Mouse (Mus musculus): ENCODE data around the gene Zfp30. TPM values are rescaled to one million over a fixed set of nuclear protein-coding genes. Genes with fewer than 3 reads are reported as not detected.

The Zfp30 gene
- polyA plus RNA-seq, 1 experiment from 2014 or later = 0.99 TPM

DNA sequence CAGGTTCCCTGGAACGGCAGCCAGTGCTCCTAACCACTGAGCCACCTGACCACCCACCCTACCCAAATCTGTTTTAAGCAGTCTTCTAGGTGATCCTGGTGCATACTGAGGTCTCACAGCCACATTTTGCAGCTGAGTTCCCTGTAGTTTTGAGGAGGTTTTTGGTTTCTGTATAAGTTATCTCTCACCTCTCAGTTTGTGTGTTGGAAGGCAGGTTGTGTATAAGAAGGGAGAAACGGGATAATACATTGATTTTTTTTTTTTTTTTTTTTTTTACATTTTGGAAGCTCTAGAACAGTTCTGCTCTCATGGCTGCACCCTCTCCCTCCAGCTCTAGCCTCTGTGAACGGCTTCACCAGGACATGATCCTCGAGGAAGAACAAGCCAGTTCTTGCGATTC, 2.1 kb downstream of the Zfp30 start:
- Histone ChIP-seq H3K9me3 (ENCODE audit: low read length) (no peaks in the 10 kb centered on the region), H3K4me3 (ENCODE audit: low read depth, low read length) (no peak overlapping the region), H3K9ac (replicated peaks) (no peak overlapping the region), H3K4me1 (ENCODE audit: insufficient read depth) (peaks cover 7% of the 10 kb centered on the region; the same call in 1 of the 2 replicates), H3K36me3 (replicated peaks; ENCODE audit: insufficient read depth, low read length) (0 out of 2 replicates have a peak, but pooled peaks cover 7% of the 10 kb centered on the region), H3K4me2 (ENCODE audit: low read depth, low read length) (0 out of 2 replicates have a peak overlapping the region, but pooled peaks have one; percentile 6), H3K27ac (ENCODE audit: low read depth) (no peak overlapping the region), H3K27me3 (ENCODE audit: insufficient read depth, low read length) (no peaks in the 10 kb centered on the region)
- DNase-seq (no peak), ATAC-seq (no peak)
- 78% methylated on average over 5 of the region's 5 CpGs for WGBS (ENCODE audit: insufficient replicate concordance)
- no peak for TF ChIP-seq CTCF (IDR thresholded peaks at IDR 0.05; ENCODE audit: low read depth)
- no peak for TF ChIP-seq EP300 (IDR thresholded peaks at IDR 0.05; ENCODE audit: low read depth)

- peaks cover 8% of the 10 kb centered on the region for H3K9me3 ChIP-seq (ENCODE audit: low read length)
- no peak overlapping the region for H3K27ac ChIP-seq (ENCODE audit: low read depth)
- DNase-seq = no peak
- WGBS (ENCODE audit: insufficient replicate concordance) = 43% methylated on average over 27 of the region's 27 CpGs
- H3K36me3 ChIP-seq (replicated peaks; ENCODE audit: insufficient read depth, low read length) = peaks cover 13% of the 10 kb centered on the region; the same call in 1 of the 2 replicates
- ATAC-seq = no peak
- TF ChIP-seq CTCF (IDR thresholded peaks at IDR 0.05; ENCODE audit: low read depth) = no peak
- TF ChIP-seq EP300 (IDR thresholded peaks at IDR 0.05; ENCODE audit: low read depth) = no peak
- no peak overlapping the region for H3K9ac ChIP-seq (replicated peaks)
- no peaks in the 10 kb centered on the region for H3K4me1 ChIP-seq (ENCODE audit: insufficient read depth)
- no peak overlapping the region for H3K4me2 ChIP-seq (ENCODE audit: low read depth, low read length)
- no peaks in the 10 kb centered on the region for H3K27me3 ChIP-seq (ENCODE audit: insufficient read depth, low read length)
- no peak overlapping the region for H3K4me3 ChIP-seq (ENCODE audit: low read depth, low read length)
Observed at GRCm38 (mm10) chr7:29792906-29793305, 9.1 kb downstream of the Zfp30 start.

DNA sequence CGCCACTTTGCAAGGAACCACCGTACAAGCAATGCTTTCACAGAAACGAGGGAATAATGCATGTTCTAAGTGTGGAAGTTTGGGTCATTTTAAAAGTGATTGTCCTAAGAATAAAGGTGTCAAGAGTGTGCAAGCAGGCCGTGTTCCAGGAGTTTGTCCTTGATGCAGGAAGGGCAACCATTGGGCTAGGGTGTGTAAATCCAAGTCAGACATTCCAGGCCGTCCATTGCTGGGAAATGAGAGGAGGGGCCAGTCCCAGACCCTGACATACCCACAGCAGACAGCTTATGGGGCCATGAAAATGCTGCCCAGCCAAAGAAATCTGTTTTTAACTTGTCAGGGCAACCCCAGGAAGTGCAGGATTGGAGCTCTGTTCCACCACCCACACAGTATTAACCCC, 23.2 kb downstream of the Zfp30 start:
- Histone ChIP-seq H3K4me1 (ENCODE audit: insufficient read depth) (no peaks in the 10 kb centered on the region), H3K4me3 (ENCODE audit: low read depth, low read length) (no peak overlapping the region), H3K36me3 (replicated peaks; ENCODE audit: insufficient read depth, low read length) (no peaks in the 10 kb centered on the region), H3K9me3 (ENCODE audit: low read length) (no peaks in the 10 kb centered on the region), H3K9ac (replicated peaks) (no peak overlapping the region), H3K4me2 (ENCODE audit: low read depth, low read length) (no peak overlapping the region), H3K27ac (ENCODE audit: low read depth) (no peak overlapping the region), H3K27me3 (ENCODE audit: insufficient read depth, low read length) (no peaks in the 10 kb centered on the region)
- 79% methylated on average over 5 of the region's 5 CpGs for WGBS (ENCODE audit: insufficient replicate concordance)
- ATAC-seq = no peak
- DNase-seq = no peak
- TF ChIP-seq CTCF (IDR thresholded peaks at IDR 0.05; ENCODE audit: low read depth) = no peak
- TF ChIP-seq EP300 (IDR thresholded peaks at IDR 0.05; ENCODE audit: low read depth) = no peak

DNA sequence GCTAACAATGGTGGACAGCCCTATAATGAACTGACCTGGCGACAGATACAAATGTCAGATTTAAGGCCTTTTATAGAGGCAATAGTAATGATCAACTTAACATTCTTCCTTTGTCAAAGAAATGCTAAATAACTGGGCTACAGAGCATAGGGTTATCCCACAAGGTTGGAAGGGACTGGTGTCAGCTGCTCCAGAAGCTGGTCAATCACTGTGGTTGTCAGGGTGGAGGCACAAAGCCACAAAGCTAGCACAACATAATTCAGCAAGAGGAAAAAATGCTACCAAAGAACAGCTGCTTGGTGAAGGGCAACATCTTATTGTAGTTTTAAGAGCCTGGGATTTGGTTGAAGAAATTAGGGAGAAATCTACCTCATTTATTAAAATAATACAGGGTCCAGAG, 28.4 kb downstream of the Zfp30 start:
- Histone ChIP-seq H3K4me1 (ENCODE audit: insufficient read depth) (peaks cover 26% of the 10 kb centered on the region), H3K36me3 (replicated peaks; ENCODE audit: insufficient read depth, low read length) (no peaks in the 10 kb centered on the region), H3K27me3 (ENCODE audit: insufficient read depth, low read length) (no peaks in the 10 kb centered on the region), H3K9me3 (ENCODE audit: low read length) (no peaks in the 10 kb centered on the region), H3K4me2 (ENCODE audit: low read depth, low read length) (no peak overlapping the region), H3K4me3 (ENCODE audit: low read depth, low read length) (no peak overlapping the region), H3K9ac (replicated peaks) (no peak overlapping the region), H3K27ac (ENCODE audit: low read depth) (no peak overlapping the region)
- ATAC-seq (no peak), DNase-seq (no peak)
- WGBS (ENCODE audit: insufficient replicate concordance) = 85% methylated on average over 1 of the region's 1 CpGs
- no peak for TF ChIP-seq CTCF (IDR thresholded peaks at IDR 0.05; ENCODE audit: low read depth)
- no peak for TF ChIP-seq EP300 (IDR thresholded peaks at IDR 0.05; ENCODE audit: low read depth)

DNA sequence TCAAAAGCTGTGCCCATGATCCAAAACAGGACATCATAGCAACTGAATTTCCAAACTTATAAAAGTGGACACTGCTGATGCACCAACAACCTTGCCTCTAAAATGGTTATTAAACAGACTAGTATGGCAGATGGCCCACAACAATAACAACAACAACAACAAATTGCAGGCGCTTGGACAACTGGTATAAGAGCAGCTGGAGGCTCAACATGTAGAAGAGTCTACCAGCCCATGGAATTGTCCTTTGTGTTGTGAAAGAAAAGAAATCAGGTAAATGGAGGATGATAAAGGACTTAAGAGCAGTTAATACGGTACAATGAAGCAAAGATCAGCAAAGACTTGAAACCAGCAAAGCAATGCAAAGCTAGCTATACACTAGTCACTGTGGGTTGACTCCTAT, 30.6 kb downstream of the Zfp30 start:
- no peaks in the 10 kb centered on the region for H3K36me3 ChIP-seq (replicated peaks; ENCODE audit: insufficient read depth, low read length)
- H3K9me3 ChIP-seq (ENCODE audit: low read length) = no peaks in the 10 kb centered on the region
- no peak for ATAC-seq
- DNase-seq = no peak
- no peak overlapping the region for H3K4me3 ChIP-seq (ENCODE audit: low read depth, low read length)
- no peaks in the 10 kb centered on the region for H3K27me3 ChIP-seq (ENCODE audit: insufficient read depth, low read length)
- 0 out of 2 replicates have a peak overlapping the region, but pooled peaks have one; percentile 98 for H3K4me2 ChIP-seq (ENCODE audit: low read depth, low read length)
- WGBS (ENCODE audit: insufficient replicate concordance) = 78% methylated on average over 2 of the region's 2 CpGs
- TF ChIP-seq CTCF (IDR thresholded peaks at IDR 0.05; ENCODE audit: low read depth) (no peak), EP300 (IDR thresholded peaks at IDR 0.05; ENCODE audit: low read depth) (no peak)
- H3K4me1 ChIP-seq (ENCODE audit: insufficient read depth) = peaks cover 33% of the 10 kb centered on the region
- H3K27ac ChIP-seq (ENCODE audit: low read depth) = no peak overlapping the region
- no peak overlapping the region for H3K9ac ChIP-seq (replicated peaks)

- Histone ChIP-seq H3K27ac (ENCODE audit: low read depth) (peak overlapping the region; percentile 85), H3K9ac (replicated peaks) (peak overlapping the region; percentile 69), H3K4me2 (ENCODE audit: low read depth, low read length) (peak overlapping the region; percentile 98), H3K9me3 (ENCODE audit: low read length) (no peaks in the 10 kb centered on the region), H3K4me1 (ENCODE audit: insufficient read depth) (peaks cover 36% of the 10 kb centered on the region), H3K4me3 (ENCODE audit: low read depth, low read length) (peak overlapping the region; percentile 75), H3K27me3 (ENCODE audit: insufficient read depth, low read length) (no peaks in the 10 kb centered on the region), H3K36me3 (replicated peaks; ENCODE audit: insufficient read depth, low read length) (no peaks in the 10 kb centered on the region)
- TF ChIP-seq CTCF (IDR thresholded peaks at IDR 0.05; ENCODE audit: low read depth) = no peak
- no peak for TF ChIP-seq EP300 (IDR thresholded peaks at IDR 0.05; ENCODE audit: low read depth)
- ATAC-seq (peak; percentile 11), DNase-seq (no peak)
- 3% methylated on average over 12 of the region's 12 CpGs for WGBS (ENCODE audit: insufficient replicate concordance)
Observed at GRCm38 (mm10) chr7:29815061-29815784, 31.4 kb downstream of the Zfp30 start.
